Mouse (Mus musculus): Measurements from ENCODE around the gene Prdx5. TPM values are rescaled to one million over a fixed set of nuclear protein-coding genes. Genes with fewer than 3 reads are reported as not detected.
A peak's percentile ranks its signal among the peaks of the same experiment; 100 is the strongest.

The Prdx5 gene
- polyA plus RNA-seq, 1 experiment = 180 TPM

DNA sequence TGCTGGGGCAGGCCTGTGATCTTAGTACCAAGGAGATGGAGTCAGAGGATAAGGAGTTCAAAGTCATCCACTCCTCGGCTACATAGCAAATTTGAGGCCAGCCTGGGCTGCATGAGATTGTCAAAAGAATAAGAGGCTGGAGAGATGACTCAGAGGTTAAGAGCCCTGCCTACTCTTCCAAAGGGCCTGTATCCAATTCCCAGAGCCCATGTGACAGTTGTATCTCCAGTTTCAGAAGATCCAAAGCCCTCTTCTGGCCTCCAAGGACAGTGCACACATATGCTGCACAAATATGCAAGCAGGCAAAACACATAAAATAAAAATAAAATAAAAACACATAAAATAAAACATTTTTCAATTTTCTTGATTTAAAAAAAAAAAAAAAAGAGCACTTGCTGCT, 35.6 kb downstream of the Prdx5 start:
- no peaks in the 10 kb centered on the region for H3K36me3 ChIP-seq (ENCODE audit: control insufficient read depth, insufficient read depth, low read length)
- H3K27ac ChIP-seq (ENCODE audit: insufficient read depth, low read depth, low read length) = no peak overlapping the region; the same call in 1 of the 2 replicates
- no peaks in the 10 kb centered on the region for H3K27me3 ChIP-seq (ENCODE audit: control insufficient read depth, insufficient read depth, low read length)
- 43% methylated on average over 1 of the region's 1 CpGs for WGBS
- H3K4me1 ChIP-seq (ENCODE audit: control insufficient read depth, insufficient read depth, insufficient read length, low read length) = peaks cover 18% of the 10 kb centered on the region; the same call in 1 of the 2 replicates
- H3K4me3 ChIP-seq (ENCODE audit: low read depth, low read length) = no peak overlapping the region
- TF ChIP-seq CTCF (IDR thresholded peaks at IDR 0.05; ENCODE audit: extremely low read depth, insufficient read length, insufficient replicate concordance, low read depth, low read length) (no peak), POLR2A (IDR thresholded peaks at IDR 0.05; ENCODE audit: low read depth, low read length) (no peak)

DNA sequence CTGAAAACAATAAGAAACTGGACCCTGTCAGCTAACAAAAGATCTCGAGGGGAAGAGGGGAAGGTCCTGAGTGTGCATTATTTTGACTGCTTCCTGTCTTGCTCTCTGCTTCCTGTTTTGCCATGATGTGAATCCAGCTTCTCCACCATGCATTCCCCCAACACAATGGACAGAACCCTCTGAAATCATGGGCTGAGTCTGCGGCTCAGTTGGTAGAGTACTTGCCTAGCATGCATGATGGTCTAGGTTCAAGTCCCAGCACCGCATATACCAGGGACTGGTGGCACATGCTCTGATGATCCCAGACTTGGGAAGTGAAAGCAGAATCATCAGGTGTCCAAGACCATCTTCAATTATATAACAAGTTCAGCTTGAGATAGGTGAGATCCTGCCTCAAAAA, 37.2 kb downstream of the Prdx5 start:
- H3K36me3 ChIP-seq (ENCODE audit: control insufficient read depth, insufficient read depth, low read length) = no peaks in the 10 kb centered on the region
- H3K27ac ChIP-seq (ENCODE audit: insufficient read depth, low read depth, low read length) = peak overlapping the region; percentile 25; the same call in 1 of the 2 replicates
- H3K27me3 ChIP-seq (ENCODE audit: control insufficient read depth, insufficient read depth, low read length) = no peaks in the 10 kb centered on the region
- H3K4me3 ChIP-seq (ENCODE audit: low read depth, low read length) = no peak overlapping the region
- H3K4me1 ChIP-seq (ENCODE audit: control insufficient read depth, insufficient read depth, insufficient read length, low read length) = peaks cover 18% of the 10 kb centered on the region; the same call in 1 of the 2 replicates
- TF ChIP-seq CTCF (IDR thresholded peaks at IDR 0.05; ENCODE audit: extremely low read depth, insufficient read length, insufficient replicate concordance, low read depth, low read length) (no peak), POLR2A (IDR thresholded peaks at IDR 0.05; ENCODE audit: low read depth, low read length) (no peak)
- WGBS = 74% methylated on average over 3 of the region's 3 CpGs

DNA sequence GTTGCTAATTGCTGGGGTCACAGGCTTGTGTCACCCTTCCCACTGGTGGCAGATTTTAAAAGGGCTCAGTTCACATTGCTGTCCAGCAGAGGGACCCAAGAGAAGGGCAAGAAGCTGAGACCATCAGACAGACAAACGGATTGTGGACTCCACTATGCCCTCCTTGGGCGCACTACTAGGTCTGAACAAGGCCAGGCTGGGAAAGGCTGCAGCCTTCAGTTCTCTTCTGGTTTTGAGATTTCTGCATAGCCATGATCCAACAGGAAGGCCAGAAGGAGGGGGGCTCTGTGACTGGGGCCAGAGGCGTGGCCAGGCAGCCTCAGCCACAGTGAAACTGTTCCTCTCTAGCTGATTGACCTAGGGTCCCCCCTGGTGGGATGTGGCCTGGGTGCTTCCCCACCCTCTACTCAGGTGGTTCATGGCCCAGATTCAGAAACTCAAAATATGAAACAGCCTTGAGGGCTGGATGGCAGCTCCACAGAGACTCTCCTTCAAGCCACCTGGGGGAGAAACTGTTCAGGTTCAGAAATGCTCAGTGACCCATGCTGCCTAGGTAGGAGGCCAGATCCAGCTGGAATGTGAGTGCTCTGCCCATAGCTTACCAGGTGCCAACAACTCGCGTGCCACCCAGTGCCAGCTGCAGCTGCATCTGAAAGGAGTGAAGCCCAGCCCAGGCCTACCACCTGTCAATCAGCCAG, 38.2 kb downstream of the Prdx5 start:
- TF ChIP-seq POLR2A (IDR thresholded peaks at IDR 0.05; ENCODE audit: low read depth, low read length) (no peak; the same call in 1 of the 2 replicates), CTCF (IDR thresholded peaks at IDR 0.05; ENCODE audit: extremely low read depth, insufficient read length, insufficient replicate concordance, low read depth, low read length) (peak; percentile 61; the same call in 1 of the 2 replicates)
- peaks cover 18% of the 10 kb centered on the region; the same call in 1 of the 2 replicates for H3K4me1 ChIP-seq (ENCODE audit: control insufficient read depth, insufficient read depth, insufficient read length, low read length)
- H3K4me3 ChIP-seq (ENCODE audit: low read depth, low read length) = no peak overlapping the region
- H3K27ac ChIP-seq (ENCODE audit: insufficient read depth, low read depth, low read length) = peak overlapping the region; percentile 71
- no peaks in the 10 kb centered on the region for H3K36me3 ChIP-seq (ENCODE audit: control insufficient read depth, insufficient read depth, low read length)
- WGBS = 36% methylated on average over 5 of the region's 5 CpGs
- H3K27me3 ChIP-seq (ENCODE audit: control insufficient read depth, insufficient read depth, low read length) = no peaks in the 10 kb centered on the region

DNA sequence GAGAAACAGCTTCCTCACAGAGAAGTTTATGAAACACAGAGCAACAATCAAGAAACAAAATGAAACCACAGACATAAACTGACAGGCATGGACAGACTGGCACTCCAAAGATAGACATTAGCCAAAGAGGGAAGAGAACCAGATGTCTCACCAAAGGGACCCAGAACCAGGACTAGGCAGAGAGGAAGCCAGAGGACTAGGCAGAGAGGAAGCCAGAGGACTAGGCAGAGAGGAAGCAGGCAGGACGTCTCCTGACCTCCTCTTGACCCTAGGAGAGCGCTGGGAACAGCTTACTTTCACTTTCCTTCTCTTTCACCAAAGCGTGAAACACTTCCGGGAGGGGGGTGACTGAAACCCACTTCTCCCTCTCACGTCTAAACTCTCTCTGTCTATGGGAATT, 40.6 kb downstream of the Prdx5 start:
- 2% methylated on average over 5 of the region's 5 CpGs for WGBS
- H3K4me3 ChIP-seq (ENCODE audit: low read depth, low read length) = peak overlapping the region; percentile 9
- no peaks in the 10 kb centered on the region for H3K27me3 ChIP-seq (ENCODE audit: control insufficient read depth, insufficient read depth, low read length)
- peak overlapping the region; percentile 95 for H3K27ac ChIP-seq (ENCODE audit: insufficient read depth, low read depth, low read length)
- H3K4me1 ChIP-seq (ENCODE audit: control insufficient read depth, insufficient read depth, insufficient read length, low read length) = peaks cover 18% of the 10 kb centered on the region; the same call in 1 of the 2 replicates
- no peaks in the 10 kb centered on the region for H3K36me3 ChIP-seq (ENCODE audit: control insufficient read depth, insufficient read depth, low read length)
- TF ChIP-seq POLR2A (IDR thresholded peaks at IDR 0.05; ENCODE audit: low read depth, low read length) (no peak), CTCF (IDR thresholded peaks at IDR 0.05; ENCODE audit: extremely low read depth, insufficient read length, insufficient replicate concordance, low read depth, low read length) (no peak)

DNA sequence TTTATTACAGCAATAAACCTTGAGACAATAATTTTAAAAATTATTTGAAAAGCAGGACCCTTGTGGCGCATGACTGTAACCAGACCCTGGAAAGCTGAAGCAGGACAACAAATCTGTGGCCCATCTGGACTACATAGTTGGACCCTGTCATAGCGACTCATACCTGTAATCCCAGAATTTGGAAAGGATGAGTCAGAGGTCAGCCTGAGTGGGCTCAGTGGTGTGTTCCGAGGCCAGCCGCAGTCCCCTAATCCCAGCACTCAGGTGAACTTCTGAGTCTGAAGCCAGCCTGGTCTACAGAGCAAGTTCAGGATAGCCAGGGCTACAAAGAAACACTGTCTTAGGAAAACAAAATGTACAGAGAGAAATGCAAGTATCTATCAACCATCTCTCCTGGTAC, 48.5 kb downstream of the Prdx5 start:
- H3K4me1 ChIP-seq (ENCODE audit: control insufficient read depth, insufficient read depth, insufficient read length, low read length) = peaks cover 11% of the 10 kb centered on the region; the same call in 1 of the 2 replicates
- 95% methylated on average over 4 of the region's 4 CpGs for WGBS

DNA sequence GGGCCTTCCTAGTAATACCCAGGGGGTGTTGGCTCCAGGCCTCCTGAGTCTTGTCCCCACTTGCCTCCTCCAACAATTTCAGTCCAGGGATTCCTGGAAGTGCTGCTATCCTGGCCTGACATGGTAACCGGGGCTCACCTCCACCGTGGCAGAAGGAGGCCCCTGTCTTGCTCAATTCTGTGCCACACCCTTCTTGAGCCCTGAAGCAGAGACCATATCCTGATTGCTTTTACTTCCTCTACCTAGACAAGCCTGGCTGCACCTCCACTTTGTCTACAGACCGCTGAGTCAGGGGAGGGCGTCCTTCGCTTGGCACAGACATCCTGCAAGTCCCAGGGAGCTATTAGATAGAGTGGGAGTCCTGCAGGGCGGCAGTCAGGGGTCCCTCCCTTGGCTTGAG, 49.2 kb downstream of the Prdx5 start:
- 34% methylated on average over 6 of the region's 6 CpGs for WGBS
- Histone ChIP-seq H3K4me3 (ENCODE audit: low read depth, low read length) (no peak overlapping the region), H3K27me3 (ENCODE audit: control insufficient read depth, insufficient read depth, low read length) (no peaks in the 10 kb centered on the region), H3K4me1 (ENCODE audit: control insufficient read depth, insufficient read depth, insufficient read length, low read length) (peaks cover 16% of the 10 kb centered on the region), H3K27ac (ENCODE audit: insufficient read depth, low read depth, low read length) (peak overlapping the region; percentile 2; the same call in 1 of the 2 replicates), H3K36me3 (ENCODE audit: control insufficient read depth, insufficient read depth, low read length) (no peaks in the 10 kb centered on the region)
- TF ChIP-seq CTCF (IDR thresholded peaks at IDR 0.05; ENCODE audit: extremely low read depth, insufficient read length, insufficient replicate concordance, low read depth, low read length) = peak; percentile 8; the same call in 1 of the 2 replicates
- no peak for TF ChIP-seq POLR2A (IDR thresholded peaks at IDR 0.05; ENCODE audit: low read depth, low read length)

More for the DNA sequence above, 48.5 kb downstream of the Prdx5 start:
- Histone ChIP-seq H3K4me3 (ENCODE audit: low read depth, low read length) (no peak overlapping the region), H3K27ac (ENCODE audit: insufficient read depth, low read depth, low read length) (no peak overlapping the region), H3K27me3 (ENCODE audit: control insufficient read depth, insufficient read depth, low read length) (no peaks in the 10 kb centered on the region), H3K36me3 (ENCODE audit: control insufficient read depth, insufficient read depth, low read length) (no peaks in the 10 kb centered on the region)
- TF ChIP-seq POLR2A (IDR thresholded peaks at IDR 0.05; ENCODE audit: low read depth, low read length) (no peak), CTCF (IDR thresholded peaks at IDR 0.05; ENCODE audit: extremely low read depth, insufficient read length, insufficient replicate concordance, low read depth, low read length) (no peak)

DNA sequence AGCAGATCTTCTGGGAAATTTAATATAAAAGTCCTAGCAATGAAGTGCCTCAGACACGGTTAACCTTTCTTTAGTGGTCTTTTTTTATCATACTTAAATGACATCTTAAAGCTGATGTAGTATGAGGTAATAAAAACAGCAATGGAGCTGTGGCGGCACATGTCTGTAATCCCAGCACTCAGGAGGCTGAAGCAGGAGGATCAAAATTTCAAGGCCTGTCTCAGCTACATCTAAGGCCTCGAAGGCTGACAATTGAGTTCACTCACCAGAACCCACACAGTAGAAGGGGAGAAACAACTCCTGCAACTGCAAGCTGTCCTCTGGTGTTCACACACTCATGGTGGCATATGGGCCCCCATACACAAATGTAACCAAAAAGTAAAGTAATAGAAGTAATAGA, 49.9 kb downstream of the Prdx5 start:
- Histone ChIP-seq H3K4me1 (ENCODE audit: control insufficient read depth, insufficient read depth, insufficient read length, low read length) (peaks cover 23% of the 10 kb centered on the region), H3K36me3 (ENCODE audit: control insufficient read depth, insufficient read depth, low read length) (no peaks in the 10 kb centered on the region), H3K27me3 (ENCODE audit: control insufficient read depth, insufficient read depth, low read length) (no peaks in the 10 kb centered on the region), H3K27ac (ENCODE audit: insufficient read depth, low read depth, low read length) (no peak overlapping the region), H3K4me3 (ENCODE audit: low read depth, low read length) (no peak overlapping the region)
- TF ChIP-seq POLR2A (IDR thresholded peaks at IDR 0.05; ENCODE audit: low read depth, low read length) (no peak), CTCF (IDR thresholded peaks at IDR 0.05; ENCODE audit: extremely low read depth, insufficient read length, insufficient replicate concordance, low read depth, low read length) (no peak)
- 90% methylated on average over 3 of the region's 3 CpGs for WGBS

Data from small intestine, adult 2 months (tissue).